Mouse (Mus musculus): ENCODE measurements around the gene Rac3.

The Rac3 gene

DNA sequence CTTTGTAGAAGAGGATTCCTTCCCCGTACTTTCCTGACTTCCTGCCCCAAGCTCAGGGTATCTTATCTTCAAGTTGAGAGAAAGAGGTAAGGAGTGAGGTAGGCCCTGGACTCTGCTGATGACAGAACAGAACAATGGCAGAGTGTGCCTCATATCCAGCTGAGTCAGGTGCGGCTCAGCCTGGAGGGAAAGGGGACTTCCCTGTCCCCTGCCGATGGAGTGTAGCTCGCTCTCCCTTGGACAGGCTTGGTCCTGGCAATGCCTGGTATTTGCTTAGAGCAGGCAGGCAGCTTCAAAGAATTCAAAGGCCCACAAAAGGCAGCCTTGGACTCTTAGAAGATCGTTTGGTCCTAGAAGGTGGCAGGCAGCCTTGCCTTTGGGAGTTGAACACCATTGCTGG is 15.2 kb upstream of the Rac3 start:
- DNase-seq (ENCODE audit: low spot score) = no peak

- no peak for DNase-seq (ENCODE audit: low spot score)
These were observed 14.0 kb upstream of the Rac3 start for GRCm38 (mm10) chr11:120707225-120707624.

DNA sequence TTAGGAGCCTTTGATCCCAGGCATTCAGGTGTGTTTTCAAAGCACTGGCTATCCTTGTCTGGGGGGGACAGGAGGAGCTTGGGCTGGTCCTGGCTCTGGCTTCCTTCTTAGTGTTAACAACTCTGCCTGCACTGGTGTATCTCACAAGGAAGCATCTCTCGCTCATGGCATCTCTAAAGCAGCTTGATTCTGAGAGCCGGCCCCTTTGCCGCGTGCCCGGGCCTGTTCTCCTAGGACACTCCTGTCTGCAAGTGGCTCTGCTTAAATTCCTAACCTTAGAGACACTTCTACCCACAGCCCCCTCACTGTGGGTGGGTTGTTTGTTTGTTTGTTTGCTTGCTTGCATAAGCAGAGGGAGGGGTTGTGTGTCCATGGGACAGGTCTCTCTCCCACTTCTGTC is 13.3 kb upstream of the Rac3 start:
- DNase-seq (ENCODE audit: low spot score) = no peak

DNA sequence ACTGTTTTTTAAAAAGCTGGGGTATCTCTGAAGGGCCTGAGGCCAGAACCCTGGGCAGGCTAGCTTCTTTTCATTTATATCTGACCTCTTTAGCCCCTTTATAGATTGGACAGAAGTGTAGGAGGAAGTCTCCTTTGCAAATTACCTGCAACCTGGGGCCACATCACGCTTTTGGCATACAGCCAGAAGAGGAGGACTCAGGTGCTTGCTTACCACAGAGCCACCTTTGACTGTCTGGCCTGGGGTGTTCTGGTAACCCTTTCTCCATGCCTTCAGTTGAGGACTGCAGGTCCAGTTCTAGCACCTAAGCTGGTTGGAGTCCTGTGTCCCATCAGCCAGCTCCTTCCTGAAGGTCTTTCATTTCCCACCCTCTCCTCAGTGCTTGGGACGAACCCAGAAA is 11.7 kb upstream of the Rac3 start:
- DNase-seq (ENCODE audit: low spot score) = no peak

- DNase-seq (ENCODE audit: low spot score) = no peak
These were observed 10.6 kb upstream of the Rac3 start for GRCm38 (mm10) chr11:120710672-120711071.

DNA sequence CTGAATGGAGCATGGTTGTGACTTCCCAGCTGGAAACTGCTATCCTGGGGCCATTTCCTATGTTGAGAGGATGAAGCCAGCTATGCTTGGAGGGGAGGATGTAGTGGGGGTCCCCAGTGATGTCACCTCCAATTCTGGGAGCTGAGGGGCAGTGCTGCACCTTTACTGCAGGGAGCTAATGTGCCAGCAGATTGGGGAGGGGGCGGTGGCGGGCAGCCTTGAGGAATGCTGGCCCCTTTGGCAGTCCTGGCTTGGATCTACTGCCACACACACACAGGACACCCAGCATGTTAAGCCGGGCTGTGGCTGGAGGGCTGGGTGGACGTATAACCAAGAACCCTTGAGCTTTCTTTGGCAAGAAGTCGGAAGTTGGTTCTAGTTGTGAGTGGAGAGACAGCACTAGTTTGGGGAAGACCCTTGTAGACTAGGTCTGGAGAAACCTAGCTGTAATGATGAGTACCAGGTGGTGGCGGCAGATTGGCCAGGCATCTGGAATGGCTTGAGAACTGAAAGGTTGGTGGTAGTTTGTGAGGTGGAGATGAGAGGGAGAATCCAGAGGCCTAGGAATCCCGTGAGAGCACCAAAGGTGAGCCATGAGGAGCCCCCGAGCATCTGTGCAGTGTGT is 9.2 kb upstream of the Rac3 start:
- DNase-seq (ENCODE audit: low spot score) = no peak

DNA sequence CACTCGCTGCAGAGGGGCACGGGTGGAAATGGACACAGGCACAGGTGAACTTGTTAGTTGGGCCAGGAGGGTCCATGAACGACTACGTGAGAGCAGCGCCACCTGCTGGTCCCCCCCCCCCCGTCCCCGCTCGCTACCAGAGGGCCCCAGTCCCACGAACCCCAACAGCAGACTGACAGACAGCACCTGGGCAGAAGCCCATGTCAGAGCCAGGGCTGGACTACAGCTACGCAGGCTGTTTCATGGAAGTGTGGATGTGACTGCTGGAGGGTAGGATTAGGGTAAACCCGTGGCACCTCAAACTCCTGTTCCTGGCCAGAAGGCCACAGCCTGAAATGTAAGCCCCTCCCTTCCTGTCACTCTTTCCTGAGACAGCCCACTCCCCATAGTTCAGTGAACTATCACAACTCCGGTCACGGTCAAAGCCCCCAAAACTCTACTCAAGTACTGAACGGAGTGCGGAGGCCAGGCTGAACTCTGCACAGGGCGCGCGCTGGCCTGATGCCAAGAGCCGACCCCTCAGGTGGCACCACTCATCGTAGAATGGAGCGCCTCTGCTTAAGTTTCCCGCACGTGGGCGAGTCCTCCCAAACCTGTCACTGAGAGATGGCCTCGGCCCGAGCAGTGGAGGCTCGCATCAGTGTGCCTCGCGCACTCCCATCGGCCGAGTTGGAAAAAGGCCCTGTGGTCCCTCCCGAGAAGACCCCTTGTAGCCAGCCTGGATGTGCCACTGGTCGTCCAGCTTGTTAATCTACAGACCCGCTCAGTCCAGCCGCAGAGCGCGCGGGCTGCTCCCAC is 8.3 kb upstream of the Rac3 start:
- DNase-seq (ENCODE audit: low spot score) = peak; percentile 47

DNA sequence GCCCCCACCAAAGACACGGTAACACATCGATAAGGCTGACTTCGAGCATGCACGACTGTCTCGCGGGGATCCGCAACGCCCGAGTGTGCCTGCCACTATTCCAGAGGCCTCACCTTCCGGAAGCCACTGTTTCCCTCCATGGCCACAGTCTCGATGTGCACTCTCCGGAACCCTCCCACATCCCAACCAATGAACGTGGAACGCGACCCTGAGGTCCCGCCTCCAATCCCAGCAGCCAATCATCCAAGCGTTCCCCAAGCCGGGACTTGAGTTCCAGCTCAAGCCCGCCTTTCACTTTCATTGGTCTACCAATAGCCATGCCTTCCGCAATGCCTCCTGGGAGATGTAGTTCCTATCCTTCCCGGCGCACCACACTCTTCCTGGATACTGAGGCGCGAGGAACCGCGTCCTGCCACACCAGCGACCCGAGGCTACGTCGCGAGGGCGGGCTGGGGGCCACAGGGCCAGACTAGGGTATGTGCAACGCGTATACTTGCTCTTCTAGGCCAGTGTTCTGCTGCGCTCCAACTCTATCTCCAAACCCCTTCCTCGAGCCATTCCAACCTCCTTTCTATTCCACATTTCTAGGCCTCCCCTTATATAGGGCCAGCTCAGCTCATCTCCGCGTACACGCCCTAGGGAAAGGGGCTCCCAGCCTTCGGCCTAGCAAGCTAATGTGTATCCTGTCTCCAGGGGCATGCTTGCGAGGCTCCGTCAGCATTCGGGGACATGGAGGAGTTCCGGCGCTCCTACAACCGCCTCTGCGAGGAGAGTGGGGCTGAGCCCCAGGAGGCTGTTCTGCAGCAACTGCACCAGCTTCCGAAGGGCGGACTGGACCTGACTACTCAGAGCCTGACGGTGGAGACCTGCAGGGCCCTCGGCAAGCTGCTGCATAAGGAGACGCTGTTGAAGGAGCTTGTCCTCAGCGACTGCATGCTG is 7.4 kb upstream of the Rac3 start, which contains the start of the genes Cenpx and Lrrc45:
TSS of gene Cenpx (minus strand) at position 159 of the 939 bp plus-strand sequence.
TSS of gene Lrrc45 (plus strand) at position 346 of the 939 bp plus-strand sequence.
- peak; percentile 88 for DNase-seq (ENCODE audit: low spot score)

GRCm38 (mm10) chr11:120714546-120714945 is 6.7 kb upstream of the Rac3 start:
- DNase-seq (ENCODE audit: low spot score) = no peak

GRCm38 (mm10) chr11:120715131-120715530 is 6.1 kb upstream of the Rac3 start:
- no peak for DNase-seq (ENCODE audit: low spot score)

DNA sequence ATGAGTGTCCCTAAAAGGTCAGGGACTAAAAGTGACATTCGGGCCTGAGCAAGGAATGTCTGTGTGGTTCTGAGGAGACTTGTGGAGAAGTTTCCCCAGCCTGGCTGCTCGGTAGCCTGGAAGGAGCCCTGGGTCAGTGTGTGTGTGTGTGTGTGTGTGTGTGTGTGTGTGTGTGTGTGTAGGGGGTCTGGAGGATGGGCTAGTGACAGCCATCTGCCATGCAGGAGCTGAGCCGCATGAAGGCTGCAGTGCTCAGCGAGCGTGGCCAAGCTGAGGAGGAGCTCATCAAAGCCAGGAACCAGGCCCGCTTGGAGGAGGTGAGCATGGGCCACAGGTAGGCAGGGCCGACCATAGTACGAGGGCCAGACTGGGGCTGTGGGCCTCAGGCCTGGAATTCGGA is 2.0 kb upstream of the Rac3 start:
- no peak for DNase-seq (ENCODE audit: low spot score)

GRCm38 (mm10) chr11:120719841-120720376 is 1.4 kb upstream of the Rac3 start:
- DNase-seq (ENCODE audit: low spot score) = no peak

- DNase-seq (ENCODE audit: low spot score) = peak; percentile 90
These were observed 820 bp upstream of the Rac3 start for GRCm38 (mm10) chr11:120720450-120720849.

DNA sequence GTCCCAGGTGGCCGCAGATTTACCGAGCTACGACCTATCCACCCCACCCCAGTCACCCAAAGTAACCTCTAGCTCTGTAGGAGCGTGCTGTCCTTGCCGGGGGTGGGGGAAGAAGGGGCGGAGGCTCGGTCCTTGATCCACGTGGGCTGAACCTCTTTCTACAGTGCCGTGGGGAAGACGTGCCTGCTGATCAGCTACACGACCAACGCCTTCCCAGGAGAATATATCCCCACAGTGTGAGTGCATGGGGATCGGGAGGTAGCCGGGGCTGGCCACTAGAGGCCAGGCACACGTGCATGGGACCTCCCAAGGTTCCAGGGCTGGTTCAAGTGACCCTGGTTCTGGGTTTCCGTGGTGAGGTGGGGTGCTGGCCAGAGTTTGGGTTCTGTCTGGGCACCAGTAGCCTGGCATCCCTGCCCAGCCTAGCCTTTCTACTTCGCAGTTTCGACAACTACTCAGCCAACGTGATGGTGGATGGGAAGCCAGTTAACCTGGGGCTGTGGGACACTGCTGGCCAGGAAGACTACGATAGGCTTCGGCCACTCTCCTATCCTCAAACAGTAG is 879 bp downstream of the Rac3 start:
- DNase-seq (ENCODE audit: low spot score) = no peak

- no peak for DNase-seq (ENCODE audit: low spot score)
These were observed 1.6 kb downstream of the Rac3 start for GRCm38 (mm10) chr11:120722761-120723382.

GRCm38 (mm10) chr11:120723509-120723908 is 2.2 kb downstream of the Rac3 start:
- no peak for DNase-seq (ENCODE audit: low spot score)

GRCm38 (mm10) chr11:120726243-120727168 is 5.2 kb downstream of the Rac3 start:
- no peak for DNase-seq (ENCODE audit: low spot score)

- peak; percentile 71 for DNase-seq (ENCODE audit: low spot score)
These were observed 5.9 kb downstream of the Rac3 start, which contains the start of gene Dcxr for GRCm38 (mm10) chr11:120727169-120727527. TSS of gene Dcxr (minus strand) at chr11:120727281.

GRCm38 (mm10) chr11:120727564-120727963 is 6.3 kb downstream of the Rac3 start:
- no peak for DNase-seq (ENCODE audit: low spot score)

All from ovary, postnatal 14 days (tissue).